Mouse (Mus musculus): ENCODE results near the gene Txndc11.

The Txndc11 gene

DNA sequence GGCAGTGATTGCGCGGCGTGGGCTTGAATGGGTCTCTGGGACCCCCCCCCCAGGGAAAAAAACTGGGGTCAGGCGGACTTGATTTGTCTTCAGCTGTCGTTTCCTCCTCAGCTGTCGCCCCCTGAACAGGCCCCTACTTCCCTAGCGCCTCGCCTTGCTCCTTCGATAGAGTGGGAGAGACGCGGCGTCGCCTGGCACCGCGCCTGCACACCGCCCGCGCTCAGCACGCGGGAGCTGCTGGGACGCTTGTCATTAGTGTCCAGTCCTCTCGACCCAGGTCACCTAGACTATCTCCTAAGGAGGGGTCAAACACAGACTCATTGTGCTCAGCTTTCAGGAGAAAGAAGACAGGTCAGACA lies 67.6 kb downstream of the Txndc11 start:
- intact Hi-C loops (cut with DNase I), result no loop called here

DNA sequence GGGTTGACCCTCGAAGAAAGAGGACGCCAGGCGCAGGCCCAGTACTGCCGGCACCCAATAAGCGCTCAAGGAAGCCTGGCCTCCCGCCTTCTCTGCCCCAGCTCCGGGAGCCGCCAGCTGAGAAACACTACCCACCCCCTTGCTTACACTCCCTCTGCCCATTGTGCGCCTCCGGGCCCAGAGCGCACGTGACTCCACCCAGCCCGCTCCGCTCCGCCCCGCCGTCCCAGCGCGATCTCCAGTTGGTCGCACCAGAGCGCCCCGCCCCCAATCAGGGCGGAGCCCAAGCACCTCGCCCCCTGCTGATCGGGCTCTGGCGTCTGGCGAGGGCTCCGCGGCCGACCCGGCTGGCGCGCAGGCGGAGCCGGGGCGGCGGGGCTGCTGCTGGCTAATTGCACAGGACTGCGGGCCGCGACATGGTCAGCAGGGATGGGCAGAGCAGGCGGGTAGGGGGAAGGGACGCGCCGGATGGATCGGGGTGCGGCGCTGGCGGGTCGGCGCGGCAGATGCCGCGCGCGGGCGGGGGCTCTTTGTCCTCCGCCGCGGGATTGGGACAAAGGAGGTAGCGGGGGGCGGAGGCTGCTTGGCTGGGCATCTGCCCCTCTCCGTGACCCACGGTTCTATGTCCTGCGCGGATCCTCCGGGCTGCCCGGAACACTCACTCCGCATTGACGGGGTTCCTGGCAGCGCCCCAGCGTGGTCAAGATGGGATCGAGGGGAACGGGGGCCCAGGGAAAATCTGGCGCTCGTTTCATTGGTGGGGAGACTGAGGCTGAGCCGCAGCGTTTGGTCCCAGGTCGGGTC lies 68.2 kb downstream of the Txndc11 start, which contains the start of gene Litaf:
Litaf (minus strand) TSS at position 129 of the 804 bp plus-strand sequence.
- intact Hi-C loops (cut with DNase I), result no loop called here

DNA sequence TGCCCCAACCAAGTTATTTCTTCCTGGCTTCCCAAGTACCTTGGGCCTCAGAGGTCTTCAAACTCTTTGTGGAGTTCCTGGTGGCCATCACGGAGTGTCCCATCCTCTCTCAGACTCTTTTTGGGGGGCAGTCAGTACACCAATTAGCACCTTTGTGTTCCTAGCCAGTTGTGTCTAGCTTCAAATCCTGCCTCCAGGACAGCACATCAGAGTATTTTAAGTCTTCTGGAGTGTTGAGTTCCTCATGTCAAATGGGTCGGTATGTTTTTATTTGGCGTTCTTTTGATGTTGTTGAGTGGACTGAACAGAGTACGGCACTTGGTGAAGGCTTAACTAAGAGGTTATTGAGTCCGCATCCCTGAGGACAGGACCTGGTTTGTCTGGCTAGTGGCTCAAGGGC lies 69.0 kb downstream of the Txndc11 start:
- intact Hi-C loops (cut with DNase I), result no loop called here

DNA sequence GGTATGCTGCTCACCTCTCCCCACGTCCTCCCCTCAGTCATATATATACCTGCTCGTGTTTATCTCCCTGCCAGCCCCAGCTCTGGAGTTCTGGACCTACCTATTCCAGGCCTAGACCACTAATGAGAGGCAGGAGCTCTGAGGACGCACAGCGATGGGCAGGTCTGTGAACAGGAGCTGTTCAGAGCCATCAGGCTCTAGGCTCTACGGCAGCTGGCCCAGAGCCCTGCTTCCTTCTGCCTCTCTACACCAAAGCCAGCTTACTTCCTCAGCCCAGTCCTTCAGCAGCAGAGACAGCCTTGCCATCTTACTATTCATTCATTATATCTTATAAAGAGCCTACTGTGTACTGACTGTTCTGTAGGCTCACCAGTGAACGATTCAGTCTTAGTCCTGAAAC lies 69.7 kb downstream of the Txndc11 start:
- intact Hi-C loops (cut with DNase I), result no loop called here

DNA sequence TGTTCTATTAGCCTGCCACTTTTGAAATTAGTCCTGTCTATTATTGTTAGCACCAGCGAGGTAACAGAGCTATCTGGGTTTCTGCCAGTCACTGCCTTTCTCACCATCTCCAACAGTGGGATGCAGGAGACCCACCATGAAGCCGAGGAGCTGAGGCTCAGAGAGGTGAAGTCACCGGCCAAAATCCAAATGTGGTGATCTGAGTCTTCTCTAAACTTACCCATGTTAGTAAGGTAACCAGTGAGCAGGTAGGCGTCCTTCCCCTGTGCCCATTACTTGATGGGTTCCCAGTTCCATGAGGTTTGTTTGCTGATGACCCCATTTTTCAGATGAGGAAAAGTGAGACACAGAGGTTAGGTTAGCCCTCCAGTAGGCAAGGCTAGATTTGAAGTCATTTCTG lies 70.1 kb downstream of the Txndc11 start:
- intact Hi-C loops (cut with DNase I), result no loop called here

DNA sequence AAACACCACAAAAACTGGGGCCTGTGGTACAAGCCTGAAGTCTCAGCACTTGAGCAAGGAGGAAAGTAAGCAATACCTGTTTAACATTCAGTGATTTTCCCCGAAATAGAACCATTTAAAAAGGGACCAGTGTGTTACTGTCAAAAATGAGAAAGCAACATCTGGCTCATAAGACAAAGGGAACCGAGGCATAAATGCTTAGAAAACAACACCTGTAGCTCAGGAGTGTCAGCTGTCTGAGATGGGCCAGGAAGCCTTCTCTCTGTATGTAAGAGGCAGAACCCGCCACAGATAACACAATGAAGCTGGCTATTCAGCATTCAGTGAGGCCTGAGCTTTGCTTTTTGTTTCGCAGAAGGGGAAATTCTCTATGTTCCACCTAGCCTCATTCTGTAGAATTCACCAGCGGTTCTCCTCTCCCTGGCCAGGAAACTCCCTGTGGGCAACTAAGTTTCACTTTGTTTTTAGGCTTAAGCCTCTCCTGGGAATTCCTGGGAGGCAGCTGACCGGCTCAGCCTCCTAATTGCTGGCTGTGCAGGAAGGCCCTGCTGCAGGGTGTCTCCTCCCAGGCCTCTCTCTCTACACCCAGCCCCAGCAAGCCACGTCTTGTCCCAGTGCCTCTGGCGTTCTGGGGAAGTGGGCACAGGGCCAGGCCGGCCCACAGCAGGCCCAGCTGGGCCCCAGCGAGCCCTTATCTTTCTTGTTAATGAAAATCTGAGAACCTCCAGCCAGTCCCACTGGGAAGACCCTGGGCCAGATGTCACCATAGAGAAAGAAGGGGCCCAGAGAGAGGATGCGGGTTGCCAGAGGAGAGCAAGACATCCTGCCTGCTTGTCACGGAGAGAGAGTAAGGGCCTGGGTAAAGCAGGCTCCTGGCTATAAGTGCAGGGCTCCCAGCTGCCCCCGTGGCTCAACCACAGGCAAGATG lies 71.4 kb downstream of the Txndc11 start:
- intact Hi-C loops (cut with DNase I), result no loop called here

DNA sequence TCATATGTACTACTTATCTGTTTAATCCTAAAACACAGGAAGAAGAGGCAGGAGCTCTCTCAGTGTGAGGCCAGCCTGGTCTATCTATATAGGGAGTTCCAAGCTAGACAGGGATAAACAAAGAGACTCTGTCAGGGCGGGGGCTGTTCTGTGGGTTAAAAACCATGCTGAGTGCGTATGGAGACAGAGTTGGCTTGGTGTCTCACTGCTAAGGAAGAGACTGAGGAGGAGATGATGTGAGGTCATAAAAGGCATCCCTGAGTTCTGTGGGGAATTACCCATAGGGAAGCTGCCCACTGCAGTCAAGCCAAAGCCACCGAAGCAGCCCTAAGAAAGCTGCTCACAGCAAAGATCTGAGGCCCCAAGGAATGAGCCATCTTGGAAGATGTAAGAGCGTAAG lies 73.8 kb downstream of the Txndc11 start, which contains the start of gene Snn:
Snn (plus strand) TSS at position 301 of the 400 bp plus-strand sequence.
- intact Hi-C loops (cut with DNase I), result no loop called here

DNA sequence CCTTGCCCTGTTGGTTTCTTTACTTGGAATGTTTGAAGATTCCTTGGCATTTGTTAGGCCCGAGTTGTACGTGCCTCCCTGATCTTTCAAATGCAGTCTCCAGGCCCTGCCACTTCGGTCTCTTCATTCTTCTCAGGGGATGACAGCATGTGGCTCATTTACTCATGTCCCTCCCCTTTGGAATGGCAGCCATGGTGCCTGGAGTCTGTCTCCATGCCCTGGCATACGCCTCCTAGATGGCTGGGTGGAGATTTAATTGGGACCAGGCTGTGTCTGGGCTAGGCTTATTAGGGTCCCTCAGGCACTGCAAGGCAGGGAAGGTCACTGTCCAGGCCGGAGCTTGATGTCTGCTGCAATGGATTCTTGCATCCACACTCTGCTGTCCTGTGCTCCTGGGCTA lies 78.5 kb downstream of the Txndc11 start:
- intact Hi-C loops (cut with DNase I), result no loop called here

DNA sequence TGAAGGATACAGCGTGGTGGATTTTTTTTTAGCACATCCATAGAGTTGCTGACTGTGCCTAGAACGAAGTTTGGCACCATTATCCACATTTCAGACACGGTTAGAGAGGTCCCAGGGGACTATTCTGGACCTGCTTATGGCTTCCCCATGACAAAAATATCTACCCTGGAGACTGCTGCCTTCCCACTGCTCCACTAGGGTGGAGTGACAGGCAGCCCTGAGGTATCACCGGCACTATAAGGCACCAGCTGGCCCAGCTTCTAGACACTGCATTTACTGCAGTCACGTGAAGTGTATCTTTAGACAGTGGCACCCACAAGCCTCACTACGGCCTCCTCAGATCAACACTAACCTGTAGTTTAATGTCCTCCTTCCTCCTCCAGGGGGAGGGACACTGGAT lies 79.6 kb downstream of the Txndc11 start:
- intact Hi-C loops (cut with DNase I), result no loop called here

DNA sequence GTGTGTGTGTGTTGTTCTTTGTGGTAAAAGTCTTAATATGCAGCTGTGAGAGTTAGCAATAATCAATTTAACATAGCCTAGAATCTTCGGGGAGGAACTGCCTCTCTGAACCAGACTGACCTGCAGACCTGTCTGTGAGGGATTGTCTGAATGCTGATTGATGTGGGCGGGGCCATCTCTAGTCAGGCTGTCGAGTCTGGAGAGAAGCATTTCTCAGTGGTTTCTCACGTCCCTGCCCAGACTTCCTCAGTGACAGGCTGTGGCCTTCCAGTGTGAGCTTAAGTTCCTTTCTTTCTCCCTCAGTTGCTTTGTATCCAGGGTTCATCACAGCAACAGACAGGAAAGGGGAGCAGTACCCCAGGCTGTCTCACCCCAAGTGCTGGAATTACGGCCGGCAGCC lies 80.0 kb downstream of the Txndc11 start:
- intact Hi-C loops (cut with DNase I), result no loop called here

DNA sequence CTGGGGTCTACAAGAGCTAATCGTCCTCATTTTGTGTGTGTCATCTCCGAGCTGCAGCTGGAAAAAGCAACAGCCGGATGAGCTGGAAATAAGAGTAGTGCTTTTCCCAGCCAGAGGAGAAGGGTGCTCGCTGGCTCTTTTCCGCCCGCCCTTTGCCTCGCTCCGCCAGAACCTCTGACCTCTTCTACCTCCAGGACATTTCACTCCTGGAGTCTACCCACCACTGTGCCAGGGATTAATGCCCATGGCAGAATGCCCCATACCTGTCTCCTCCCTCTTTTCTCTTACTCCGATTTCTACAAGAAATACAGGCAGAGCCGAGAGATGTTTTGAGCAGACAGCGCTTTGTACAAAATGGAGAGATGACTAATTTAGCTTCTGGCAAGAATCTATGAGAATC lies 83.3 kb downstream of the Txndc11 start:
- intact Hi-C loops (cut with DNase I), result no loop called here

DNA sequence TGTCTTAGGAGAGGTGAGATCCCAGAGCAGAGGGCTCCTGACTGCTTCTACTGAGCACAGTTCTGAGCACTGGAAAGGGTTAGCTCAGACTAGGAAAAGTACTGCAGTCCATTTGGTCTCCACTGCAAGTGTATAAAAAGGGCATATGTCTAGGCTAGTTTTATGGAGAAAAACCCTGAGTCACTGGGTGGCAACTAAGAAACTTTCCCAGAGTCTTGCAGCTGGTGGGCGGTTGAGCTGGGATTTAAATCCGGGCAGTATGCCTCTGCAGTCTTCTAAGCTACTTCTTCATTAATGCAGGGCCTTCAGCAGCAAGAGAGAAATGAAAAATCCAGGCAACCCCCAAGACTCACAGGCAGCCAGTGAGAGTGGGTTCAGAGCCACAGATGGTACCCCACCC lies 84.2 kb downstream of the Txndc11 start:
- intact Hi-C loops (cut with DNase I), result no loop called here

DNA sequence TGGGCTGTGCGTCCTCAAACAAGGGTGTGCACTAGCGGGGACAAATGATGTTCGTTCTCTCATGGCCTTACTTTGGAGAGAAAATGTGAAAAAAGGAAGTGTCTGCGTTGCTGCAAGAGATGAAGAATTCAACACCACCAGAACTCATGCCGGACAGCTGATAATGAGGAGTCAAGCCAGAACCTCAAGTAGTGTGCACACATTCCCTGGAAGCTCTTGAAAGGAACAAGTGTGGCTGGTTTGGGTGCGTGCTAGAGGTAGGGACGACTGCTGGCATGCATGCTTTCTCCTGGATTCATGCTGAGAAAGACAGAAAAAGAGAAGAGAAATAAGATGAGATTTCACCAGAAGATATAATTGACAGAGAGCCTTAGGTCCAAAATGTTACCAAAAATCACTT lies 87.3 kb downstream of the Txndc11 start:
- intact Hi-C loops (cut with DNase I), result no loop called here

DNA sequence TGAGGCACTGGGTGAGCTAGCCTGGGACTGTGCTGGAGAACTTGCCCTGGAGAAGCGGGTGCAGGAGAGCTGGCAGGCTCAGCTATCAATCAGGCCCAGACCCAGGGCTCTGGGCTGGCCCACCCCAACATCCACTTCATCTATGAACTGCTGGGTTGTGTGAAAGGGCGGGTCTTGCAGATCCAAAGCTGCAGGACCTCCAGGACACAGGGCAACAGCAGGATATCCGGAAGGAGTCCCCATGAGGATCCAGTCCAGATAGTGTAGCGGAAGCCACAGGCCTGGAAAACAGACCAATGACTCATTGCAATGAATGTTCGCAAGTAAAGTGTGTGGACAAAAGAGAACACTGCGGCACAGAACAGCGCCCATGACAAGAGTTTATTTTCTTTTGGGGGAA lies 88.0 kb downstream of the Txndc11 start:
- intact Hi-C loops (cut with DNase I), result no loop called here

DNA sequence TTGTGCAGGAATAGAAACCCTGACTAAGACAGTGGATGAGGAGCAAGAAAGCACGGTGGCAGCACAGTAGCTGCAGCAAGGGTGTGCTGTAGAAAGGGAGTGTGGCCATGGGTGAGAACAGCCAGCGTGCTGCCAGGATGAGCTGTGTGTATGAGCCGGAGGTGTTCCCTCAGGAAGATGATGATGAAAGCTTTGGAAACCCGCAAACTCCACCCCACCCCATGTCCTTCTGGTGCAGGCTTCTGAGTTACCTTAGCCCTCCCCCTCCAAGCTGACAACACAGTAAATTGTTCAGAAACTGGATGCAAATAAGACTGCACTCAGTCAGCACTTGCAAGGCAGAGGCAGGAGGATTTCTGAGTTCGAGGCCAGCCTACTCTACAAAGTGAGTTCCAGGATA lies 91.2 kb downstream of the Txndc11 start:
- intact Hi-C loops (cut with DNase I), result no loop called here

DNA sequence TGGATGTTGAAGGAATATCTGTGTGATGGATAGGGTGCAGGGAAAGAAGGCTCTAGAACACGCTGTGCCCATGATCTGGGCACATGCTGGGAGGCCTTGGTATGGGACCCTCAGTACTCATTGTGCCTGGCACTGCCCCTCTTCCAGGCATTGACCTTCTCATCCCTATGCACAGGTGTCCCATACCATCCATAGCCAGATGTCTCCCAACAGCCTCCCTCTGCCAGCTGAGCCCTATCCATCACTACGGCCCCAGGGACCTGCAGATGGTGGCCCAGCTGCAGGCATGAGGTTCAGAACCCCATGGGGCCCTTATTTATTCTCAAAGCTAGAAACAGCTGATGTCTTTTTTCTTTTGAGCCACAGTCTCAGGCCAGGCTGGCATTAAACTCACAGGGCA lies 93.8 kb downstream of the Txndc11 start:
- intact Hi-C loops (cut with DNase I), result no loop called here

DNA sequence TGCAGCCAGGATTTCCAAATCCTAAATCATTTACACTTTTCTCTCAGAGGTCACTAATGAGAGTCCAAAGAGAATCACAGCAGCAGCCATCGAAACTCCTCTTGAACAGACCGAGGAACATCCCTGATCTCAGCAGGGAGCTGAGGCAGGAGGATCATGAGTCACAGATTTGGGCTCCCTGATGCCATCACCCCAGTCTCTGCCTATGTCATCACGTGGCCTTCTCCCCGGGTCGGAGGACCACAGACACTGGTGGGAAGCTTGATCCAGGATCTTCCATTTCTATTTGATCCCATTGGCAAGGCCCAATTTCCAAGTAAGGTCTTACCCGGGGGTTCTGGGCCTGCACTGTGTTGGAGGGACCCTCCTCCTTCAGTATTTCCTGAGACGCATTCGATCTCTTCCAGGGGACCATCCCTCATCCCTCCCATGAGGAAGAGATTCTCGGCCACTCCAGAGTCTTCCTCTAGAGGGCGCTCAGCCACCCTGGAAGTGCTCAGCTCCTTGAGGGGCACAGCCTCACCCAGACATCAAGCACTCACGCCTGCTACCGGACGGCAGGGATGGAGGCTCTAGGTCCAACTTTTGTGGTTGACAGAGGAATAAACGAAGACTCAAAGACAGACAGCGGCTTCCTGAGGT lies 98.5 kb downstream of the Txndc11 start:
- intact Hi-C loops (cut with DNase I), result loop anchor here (2.0 to 5.0 kb wide), 5 partner anchors 73 to 163 kb away; partner anchors contain the start of gene Zc3h7a

DNA sequence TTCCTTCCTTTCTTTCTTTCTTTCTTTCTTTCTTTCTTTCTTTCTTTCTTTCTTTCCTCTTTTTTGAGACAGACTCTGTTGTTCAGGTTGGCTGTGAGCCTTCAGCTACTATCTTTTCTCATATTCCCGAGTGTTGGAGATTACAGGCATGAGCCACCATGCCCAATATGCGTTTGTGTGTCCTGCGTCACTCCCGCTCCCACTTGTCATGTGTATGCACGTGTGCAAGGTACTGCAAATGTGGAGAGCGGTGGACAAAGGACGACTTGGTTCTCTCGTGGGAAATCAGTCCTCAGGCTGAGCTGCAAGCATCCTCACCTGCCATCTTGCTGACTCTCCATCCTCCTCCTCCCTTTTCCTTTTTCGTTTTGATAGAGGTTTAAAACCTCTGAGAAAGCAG lies 99.2 kb downstream of the Txndc11 start:
- intact Hi-C loops (cut with DNase I), result loop anchor here (2.0 to 5.0 kb wide), 3 partner anchors 84 to 156 kb away; partner anchors contain the start of gene Zc3h7a

DNA sequence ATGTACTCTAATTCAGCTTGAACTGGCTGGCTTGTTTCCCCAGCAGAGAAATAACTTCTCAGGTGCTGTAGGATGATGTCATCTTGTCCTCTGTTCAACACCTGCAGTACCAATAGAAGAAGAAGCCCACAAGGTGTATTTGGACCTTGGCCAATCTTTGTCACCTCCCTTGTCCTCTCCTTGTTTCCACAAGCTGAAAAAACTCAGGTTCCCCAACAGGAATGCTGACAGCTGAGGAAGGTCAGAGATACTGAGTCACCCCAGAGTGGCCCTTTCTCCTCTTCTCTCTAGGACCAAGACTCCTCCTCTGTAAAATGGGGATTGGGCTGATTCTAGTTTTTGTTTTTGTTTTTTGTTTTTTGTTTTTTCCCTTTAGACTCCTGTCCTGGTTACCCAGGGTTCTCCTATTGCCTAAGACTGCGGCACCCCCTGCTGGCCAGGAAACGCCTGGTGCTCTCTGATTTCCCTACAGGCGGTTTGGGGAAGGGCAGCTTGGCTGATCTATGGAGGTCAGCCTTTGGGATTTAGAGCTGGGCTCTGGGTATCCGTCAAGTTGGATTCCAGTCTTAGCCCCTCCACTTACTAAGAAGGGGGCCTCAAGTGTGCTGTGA lies 100.2 kb downstream of the Txndc11 start:
- intact Hi-C loops (cut with DNase I), result loop anchor here (2.0 kb wide), 2 partner anchors 83 to 155 kb away; no protein-coding TSS in a partner anchor

DNA sequence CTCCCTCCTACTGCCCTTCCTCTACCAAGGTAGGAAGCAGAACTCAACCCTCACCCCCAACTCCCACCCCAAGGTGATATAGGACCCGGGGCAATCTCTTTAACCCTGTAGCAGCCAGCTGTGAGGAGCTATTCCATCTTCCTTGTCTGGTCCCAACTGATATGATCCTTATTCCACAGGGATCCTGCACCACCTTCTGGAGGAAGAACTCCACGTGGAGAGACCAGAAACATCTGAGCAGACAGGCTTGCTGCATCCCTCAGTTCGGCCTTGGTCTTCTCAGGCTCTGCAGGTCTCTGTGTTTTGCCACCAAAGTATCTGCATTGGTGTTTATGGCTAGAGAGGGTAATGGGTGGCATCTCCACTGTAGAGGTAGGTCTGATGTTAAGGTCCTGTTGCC lies 103.1 kb downstream of the Txndc11 start:
- intact Hi-C loops (cut with DNase I), result no loop called here

DNA sequence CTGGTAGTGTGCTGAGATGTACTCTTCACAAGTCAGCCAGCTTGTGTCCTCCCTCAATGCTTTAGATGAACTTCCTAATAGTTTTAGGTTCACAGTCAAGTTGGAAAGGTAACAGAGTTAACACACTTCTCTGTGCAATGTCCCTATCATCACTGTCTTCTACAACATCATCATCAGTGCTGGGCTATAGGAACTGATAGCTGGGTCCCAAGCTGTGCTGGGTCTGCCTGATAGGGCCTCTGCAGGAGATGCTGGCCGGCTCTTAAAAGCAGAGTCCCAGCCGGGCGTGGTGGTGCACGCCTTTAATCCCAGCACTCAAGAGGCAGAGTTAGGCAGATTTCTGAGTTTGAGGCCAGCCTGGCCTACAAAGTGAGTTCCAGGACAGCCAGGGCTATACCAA lies 103.6 kb downstream of the Txndc11 start:
- intact Hi-C loops (cut with DNase I), result no loop called here

Data from adrenal gland (tissue).